Mouse (Mus musculus) limb, embryonic 14.5 days (tissue): ENCODE results near the gene Pex11g. TPM values are rescaled to one million over a fixed set of nuclear protein-coding genes. Genes with fewer than 3 reads are reported as not detected.

Experiments used
- ATAC-seq: fragments of 200-750 bp; cut with Nextera tagmentation; 2 replicates; pipeline ENCODE4 v1.8.0; 2017; ENCODE audit warnings: low read depth, moderate number of reproducible peaks, moderate TSS enrichment; ENCODE audit not compliant: low FRiP score
- DNase-seq: peaks from one replicate; pipeline ENCODE4 v3.0.0-alpha.2; 2015; ENCODE audit warnings: low spot score
- H3K27ac ChIP-seq: fragments of 300-500 bp; sonication (generic); replicated peaks from 2 replicates; pipeline ENCODE4 v1.5.1; 2014; ENCODE audit warnings: low read depth, mild to moderate bottlenecking, low read length, moderate library complexity, mixed read lengths
- H3K27me3 ChIP-seq: fragments of 300-500 bp; sonication (generic); 2 replicates; pipeline ENCODE4 v1.6.1; 2014; ENCODE audit warnings: low read length, mixed read lengths; ENCODE audit not compliant: control insufficient read depth, insufficient read depth
- H3K36me3 ChIP-seq: fragments of 300-500 bp; sonication (generic); 2 replicates; pipeline ENCODE4 v1.6.1; 2014; ENCODE audit warnings: mild to moderate bottlenecking, low read length, moderate library complexity, mixed read lengths; ENCODE audit not compliant: control insufficient read depth, insufficient read depth
- H3K4me1 ChIP-seq: fragments of 300-500 bp; sonication (generic); 2 replicates; pipeline ENCODE4 v1.6.1; 2014; ENCODE audit warnings: antibody characterized with exemption, low read length, mixed read lengths; ENCODE audit not compliant: control insufficient read depth, insufficient read depth
- H3K4me2 ChIP-seq: fragments of 300-500 bp; sonication (generic); replicated peaks from 2 replicates; pipeline ENCODE4 v1.6.1; 2014; ENCODE audit warnings: low read depth, mild to moderate bottlenecking, low read length, moderate library complexity; ENCODE audit not compliant: severe bottlenecking
- H3K4me3 ChIP-seq: fragments of 300-500 bp; sonication (generic); replicated peaks from 2 replicates; pipeline ENCODE4 v1.5.1; 2014; ENCODE audit warnings: low read length
- H3K9ac ChIP-seq: fragments of 300-500 bp; sonication (generic); 2 replicates; pipeline ENCODE4 v1.6.1; 2014; ENCODE audit warnings: mild to moderate bottlenecking, low read depth, low read length, moderate library complexity; ENCODE audit not compliant: severe bottlenecking
- H3K9me3 ChIP-seq: fragments of 300-500 bp; sonication (generic); 2 replicates; pipeline ENCODE4 v1.6.1; 2016; ENCODE audit warnings: low read length; ENCODE audit not compliant: control insufficient read depth
- POLR2A ChIP-seq: fragments of 200-500 bp; IDR thresholded peaks from 2 replicates; pipeline ENCODE4 v1.8.0; 2012; ENCODE audit warnings: inconsistent platforms, mild to moderate bottlenecking, moderate library complexity, borderline replicate concordance; ENCODE audit not compliant: insufficient read depth, insufficient read length; ENCODE audit errors: extremely low read depth
- whole genome bisulfite sequencing: fragments of 180-500 bp; shearing (Covaris S2); extraction: QIAGEN DNeasy Blood & Tissue Kit; methylation state at CpG from one replicate; pipeline ENCODE4 v1.1.7; 2014; 5-methylcytosine and 5-hydroxymethylcytosine counted together
- polyA plus RNA-seq, 2 experiments: library from polyadenylated mRNA; depleted of rRNA in 1 of 2; stranded (reverse) in 1 of 2; unstranded in 1 of 2; fragments of >200 nt; fragmentation: Nextera tagmentation in 1 of 2; extraction: Ambion mirVana in 1 of 2; gene quantifications; 2 replicates each; pipeline versions ENCODE4 v1.2.1 to v1.2.3; 2012 to 2014

Pex11g gene
- polyA plus RNA-seq, 2 experiments, result 4.7 to 6.0 TPM

- no peaks in the 10 kb centered on the region for H3K9me3 ChIP-seq
- H3K27ac ChIP-seq, result no peak overlapping the region
- ATAC-seq (no peak), DNase-seq (no peak)
- no peaks in the 10 kb centered on the region for H3K4me1 ChIP-seq
- H3K4me3 ChIP-seq, result peak overlapping the region; percentile 23
- TF ChIP-seq POLR2A, result no peak
- H3K36me3 ChIP-seq, result no peaks in the 10 kb centered on the region
- 28% methylated on average over 37 of the region's 37 CpGs for WGBS
- peak overlapping the region; percentile 34; the same call in 1 of the 2 replicates for H3K9ac ChIP-seq
- H3K27me3 ChIP-seq, result 0 out of 2 replicates have a peak, but pooled peaks cover 4% of the 10 kb centered on the region
- peak overlapping the region; percentile 45 for H3K4me2 ChIP-seq
Measured at GRCm38 (mm10) chr8:3475715-3476429, 8.4 kb upstream of the Pex11g start.

GRCm38 (mm10) chr8:3470562-3470961 lies 3.1 kb upstream of the Pex11g start, which contains the start of gene Tex45:
Tex45 (plus strand) TSS chr8:3470862.
- Histone ChIP-seq H3K27ac (no peak within 1 kb of the TSS), H3K36me3 (no peaks in the 10 kb centered on the region), H3K9ac (no peak within 1 kb of the TSS), H3K27me3 (0 out of 2 replicates have a peak, but pooled peaks cover 1% of the 10 kb centered on the region), H3K4me2 (no peak within 1 kb of the TSS), H3K9me3 (no peaks in the 10 kb centered on the region), H3K4me3 (no peak within 1 kb of the TSS), H3K4me1 (no peaks in the 10 kb centered on the region)
- ATAC-seq (no peak), DNase-seq (no peak)
- TF ChIP-seq POLR2A, result no peak

GRCm38 (mm10) chr8:3468838-3469237 lies 1.4 kb upstream of the Pex11g start:
- Histone ChIP-seq H3K4me2 (no peak overlapping the region), H3K9me3 (no peaks in the 10 kb centered on the region), H3K27ac (no peak overlapping the region), H3K36me3 (no peaks in the 10 kb centered on the region), H3K9ac (no peak overlapping the region), H3K4me1 (no peaks in the 10 kb centered on the region), H3K4me3 (no peak overlapping the region), H3K27me3 (no peaks in the 10 kb centered on the region)
- TF ChIP-seq POLR2A, result no peak
- WGBS, result 91% methylated on average over 1 of the region's 1 CpGs
- DNase-seq (no peak), ATAC-seq (no peak)

GRCm38 (mm10) chr8:3467886-3468545 lies 536 bp upstream of the Pex11g start:
- no peaks in the 10 kb centered on the region for H3K4me1 ChIP-seq
- H3K9ac ChIP-seq, result peak overlapping the region; percentile 82
- H3K27me3 ChIP-seq, result no peaks in the 10 kb centered on the region
- H3K4me3 ChIP-seq, result peak overlapping the region; percentile 43
- peak overlapping the region; percentile 49 for H3K4me2 ChIP-seq
- no peaks in the 10 kb centered on the region for H3K9me3 ChIP-seq
- no peak for DNase-seq
- 58% methylated on average over 8 of the region's 9 CpGs for WGBS
- no peak for TF ChIP-seq POLR2A
- H3K36me3 ChIP-seq, result no peaks in the 10 kb centered on the region
- ATAC-seq, result no peak
- H3K27ac ChIP-seq, result peak overlapping the region; percentile 81

- no peak overlapping the region for H3K4me3 ChIP-seq
- no peak overlapping the region for H3K4me2 ChIP-seq
- H3K36me3 ChIP-seq, result 0 out of 2 replicates have a peak, but pooled peaks cover 2% of the 10 kb centered on the region
- no peaks in the 10 kb centered on the region for H3K4me1 ChIP-seq
- H3K9me3 ChIP-seq, result no peaks in the 10 kb centered on the region
- peak; percentile 63 for DNase-seq
- H3K27me3 ChIP-seq, result no peaks in the 10 kb centered on the region
- ATAC-seq, result peak; percentile 58
- TF ChIP-seq POLR2A, result no peak
- H3K27ac ChIP-seq, result no peak overlapping the region
- no peak overlapping the region for H3K9ac ChIP-seq
- 47% methylated on average over 5 of the region's 5 CpGs for WGBS
Measured at GRCm38 (mm10) chr8:3464309-3464708, 3.2 kb downstream of the Pex11g start.
